Mouse (Mus musculus) CH12.LX (cell line): ENCODE measurements around the gene Rps6ka2. TPM values are rescaled to one million over a fixed set of nuclear protein-coding genes. Genes with fewer than 3 reads are reported as not detected.
A peak's percentile ranks its signal among the peaks of the same experiment; 100 is the strongest.

Experiments used
- DNase-seq: peaks from one replicate; pipeline ENCODE4 v3.0.0-alpha.2; 2013; ENCODE audit errors: extremely low read depth
- H3K27ac ChIP-seq: 2 replicates; pipeline ENCODE4 v1.5.1; 2012; ENCODE audit warnings: low read depth, mild to moderate bottlenecking, control low read depth, moderate library complexity; ENCODE audit not compliant: insufficient read depth
- H3K27me3 ChIP-seq: replicated peaks from 2 replicates; pipeline ENCODE3; 2012; ENCODE audit warnings: inconsistent platforms
- H3K36me3 ChIP-seq, 2 experiments: replicated peaks in 1 of 2; 2 replicates each; pipeline versions ENCODE3 to v1.6.1; 2012; ENCODE audit warnings: inconsistent platforms in 1 of 2, low read length in 1 of 2, mild to moderate bottlenecking in 1 of 2, mixed read lengths in 1 of 2, moderate library complexity in 1 of 2; ENCODE audit not compliant: control insufficient read depth in 1 of 2, insufficient read depth in 1 of 2
- H3K4me1 ChIP-seq, 2 experiments: 2 replicates each; pipeline ENCODE4 v1.6.1; 2012; ENCODE audit warnings: inconsistent platforms in 1 of 2, moderate library complexity in 1 of 2; ENCODE audit not compliant: insufficient read depth in 2 of 2, control insufficient read depth in 1 of 2
- H3K4me2 ChIP-seq: 2 replicates; pipeline ENCODE4 v1.6.1; 2012; ENCODE audit warnings: low read depth, mild to moderate bottlenecking, control low read depth; ENCODE audit not compliant: poor library complexity, insufficient read depth, severe bottlenecking
- H3K4me3 ChIP-seq, 3 experiments: fragments of 150-350 bp in 1 of 3; sonication (generic) in 1 of 3; replicated peaks in 1 of 3; 2 replicates each; pipeline versions ENCODE3 to v1.5.1; 2011 to 2012; ENCODE audit warnings: low read depth in 2 of 3, low read length in 2 of 3, mild to moderate bottlenecking in 2 of 3, moderate library complexity in 2 of 3, control low read depth in 1 of 3, improper control_type of control experiment in 1 of 3, inconsistent platforms in 1 of 3, mixed read lengths in 1 of 3; ENCODE audit not compliant: poor library complexity in 1 of 3
- H3K79me2 ChIP-seq: replicated peaks from 2 replicates; pipeline ENCODE4 v1.6.1; 2012; ENCODE audit warnings: mild to moderate bottlenecking, moderate library complexity; ENCODE audit not compliant: control insufficient read depth, poor library complexity, insufficient read depth, severe bottlenecking; ENCODE audit errors: extremely low read depth
- H3K9ac ChIP-seq: 2 replicates; pipeline ENCODE4 v1.6.1; 2012; ENCODE audit warnings: low read depth, mild to moderate bottlenecking, control low read depth, moderate library complexity; ENCODE audit not compliant: insufficient read depth
- H3K9me3 ChIP-seq: replicated peaks from 2 replicates; pipeline ENCODE3; 2012; ENCODE audit warnings: low read length, inconsistent platforms, mixed read lengths
- BHLHE40 ChIP-seq: IDR thresholded peaks from 2 replicates; pipeline ENCODE4 v1.6.1; 2011; ENCODE audit warnings: mild to moderate bottlenecking, low read depth, low read length, improper control_type of control experiment
- CHD1 ChIP-seq: IDR thresholded peaks from 2 replicates; pipeline ENCODE4 v1.6.1; 2012; ENCODE audit warnings: low read depth, low read length, improper control_type of control experiment, inconsistent platforms
- EP300 ChIP-seq: IDR thresholded peaks from 2 replicates; pipeline ENCODE4 v1.6.1; 2011; ENCODE audit warnings: low read length, improper control_type of control experiment
- JUND ChIP-seq: conservative IDR thresholded peaks from 2 replicates; pipeline ENCODE4 v1.6.1; 2011; ENCODE audit warnings: low read depth, low read length, improper control_type of control experiment
- MAX ChIP-seq: IDR thresholded peaks from 2 replicates; pipeline ENCODE4 v1.6.1; 2011; ENCODE audit warnings: low read length, improper control_type of control experiment
- MAZ ChIP-seq: IDR thresholded peaks from 2 replicates; pipeline ENCODE4 v1.6.1; 2012; ENCODE audit warnings: low read depth, mild to moderate bottlenecking, inconsistent platforms, low read length, improper control_type of control experiment, moderate library complexity
- MXI1 ChIP-seq: IDR thresholded peaks from 2 replicates; pipeline ENCODE4 v1.6.1; 2011; ENCODE audit warnings: mild to moderate bottlenecking, low read depth, low read length, improper control_type of control experiment
- RAD21 ChIP-seq: IDR thresholded peaks from 2 replicates; pipeline ENCODE4 v1.6.1; 2011; ENCODE audit warnings: low read depth, mild to moderate bottlenecking, low read length, improper control_type of control experiment, moderate library complexity
- SMC3 ChIP-seq: IDR thresholded peaks from 2 replicates; pipeline ENCODE4 v1.6.1; 2011; ENCODE audit warnings: low read depth, low read length, improper control_type of control experiment
- USF1 ChIP-seq: IDR thresholded peaks from 2 replicates; pipeline ENCODE4 v1.6.1; 2014; ENCODE audit warnings: low read depth, mild to moderate bottlenecking, inconsistent platforms, low read length, improper control_type of control experiment
- USF2 ChIP-seq: conservative IDR thresholded peaks from 2 replicates; pipeline ENCODE4 v1.6.1; 2011; ENCODE audit warnings: low read depth, low read length, improper control_type of control experiment
- ZMIZ1 ChIP-seq: IDR thresholded peaks from 2 replicates; pipeline ENCODE4 v1.6.1; 2012; ENCODE audit warnings: low read depth, mild to moderate bottlenecking, inconsistent platforms, low read length, improper control_type of control experiment
- ZNF384 ChIP-seq: IDR thresholded peaks from 2 replicates; pipeline ENCODE4 v1.6.1; 2012; ENCODE audit warnings: low read depth, low read length, improper control_type of control experiment, inconsistent platforms
- dilution Hi-C: fragments of 300-500 bp; cut with MboI; formaldehyde crosslinking; loops from 2 replicates; pipeline ENCODE4 v1.14.3; 2020; ENCODE audit warnings: low sequenced_read_pairs; ENCODE audit not compliant: extremely low pct_unique_long_range_greater_than_20kb, extremely low pct_ligation_motif_present
- in situ Hi-C: fragments of 300-500 bp; cut with MboI; formaldehyde crosslinking; loops from 3 replicates; pipeline ENCODE4 v1.14.3; 2019; ENCODE audit warnings: low sequenced_read_pairs, low pct_ligation_motif_present, low pct_unique_long_range_greater_than_20kb, mixed read lengths
- polyA plus RNA-seq: library from polyadenylated mRNA; unstranded; fragments of >175 nt; gene quantifications from 2 replicates; pipeline ENCODE4 v1.2.1, GENCODE M21; 2012; ENCODE audit warnings: low read depth; ENCODE audit not compliant: insufficient read length
- total RNA-seq, 2 experiments: library from RNA; depleted of rRNA; stranded (reverse); fragments of 300-350 nt in 1 of 2; fragments of >200 nt in 1 of 2; gene quantifications; 2 replicates each; pipeline ENCODE4 v1.2.3; 2012 to 2014

Rps6ka2 gene
- total and polyA plus RNA-seq, 3 experiments, result 0.64 to 1.4 (median 0.91) TPM

DNA sequence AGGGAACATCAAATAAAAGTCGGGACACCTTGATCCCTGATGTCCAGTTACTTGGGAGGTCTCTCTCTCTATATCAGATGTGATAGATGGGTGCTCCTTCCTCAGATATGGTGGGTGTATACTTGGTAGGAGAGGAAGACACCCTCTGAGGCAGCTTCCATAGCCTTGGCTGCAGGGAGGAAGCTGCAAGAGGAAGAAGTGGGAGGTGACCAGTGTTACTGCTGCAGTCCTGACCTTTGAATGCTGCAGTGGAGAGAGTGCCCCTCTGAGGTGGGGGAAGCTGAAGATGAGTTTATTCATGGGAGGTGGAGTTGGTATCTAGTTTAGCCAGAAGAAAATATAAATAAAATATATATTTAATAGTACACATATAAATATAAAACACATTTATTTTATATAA lies 5.4 kb downstream of the Rps6ka2 start:
- Histone ChIP-seq H3K9ac (no peak overlapping the region), H3K9me3 (no peaks in the 10 kb centered on the region), H3K36me3 (no peaks in the 10 kb centered on the region), H3K27me3 (peaks cover 8% of the 10 kb centered on the region), H3K4me2 (no peak overlapping the region), H3K79me2 (no peaks in the 10 kb centered on the region), H3K4me3 (no peak overlapping the region), H3K27ac (no peak overlapping the region), H3K4me1 (peaks cover 2 to 16% of the 10 kb centered on the region in 2 experiments; a peak in 3 of 4 replicates)
- dilution Hi-C loops (no loop called here), in situ Hi-C loops (no loop called here)
- TF ChIP-seq MAZ, result no peak
- TF ChIP-seq MXI1, result no peak
- TF ChIP-seq BHLHE40, result no peak
- no peak for TF ChIP-seq CHD1
- TF ChIP-seq USF1, result no peak
- TF ChIP-seq JUND, result no peak
- TF ChIP-seq USF2, result no peak
- no peak for DNase-seq

GRCm38 (mm10) chr17:7176394-7176793 lies 6.5 kb downstream of the Rps6ka2 start:
- in situ Hi-C loops, result no loop called here
- TF ChIP-seq ZMIZ1 (no peak), EP300 (0 out of 2 replicates have a peak, but pooled peaks have one; percentile 9)
- dilution Hi-C loops, result no loop called here

GRCm38 (mm10) chr17:7178196-7178595 lies 8.3 kb downstream of the Rps6ka2 start:
- dilution Hi-C loops (no loop called here), in situ Hi-C loops (no loop called here)
- Histone ChIP-seq H3K4me1 (peaks cover 0 to 10% of the 10 kb centered on the region in 2 experiments; a peak in 2 of 4 replicates), H3K9me3 (no peaks in the 10 kb centered on the region), H3K27me3 (no peaks in the 10 kb centered on the region), H3K27ac (no peak overlapping the region), H3K36me3 (no peaks in the 10 kb centered on the region), H3K4me2 (no peak overlapping the region), H3K9ac (no peak overlapping the region), H3K79me2 (no peaks in the 10 kb centered on the region), H3K4me3 (no peak overlapping the region)
- no peak for DNase-seq
- TF ChIP-seq ZNF384 (no peak), USF1 (no peak), RAD21 (no peak), SMC3 (no peak), MAX (no peak)

More at GRCm38 (mm10) chr17:7176394-7176793, 6.5 kb downstream of the Rps6ka2 start:
- Histone ChIP-seq H3K9me3 (no peaks in the 10 kb centered on the region), H3K79me2 (no peaks in the 10 kb centered on the region), H3K4me2 (no peak overlapping the region), H3K9ac (no peak overlapping the region), H3K4me1 (peaks cover 0 to 10% of the 10 kb centered on the region in 2 experiments; a peak in 2 of 4 replicates), H3K4me3 (no peak overlapping the region), H3K27me3 (no peaks in the 10 kb centered on the region), H3K27ac (no peak overlapping the region), H3K36me3 (no peaks in the 10 kb centered on the region)
- DNase-seq, result peak; percentile 15
